Mouse (Mus musculus) small intestine, adult 2 months (tissue): ENCODE results near the gene Idi2. TPM values are rescaled to one million over a fixed set of nuclear protein-coding genes. Genes with fewer than 3 reads are reported as not detected.
"Not testable (repeated sequence)": the region's sequence is repeated elsewhere in the genome, so short reads cannot be mapped to it uniquely, and the experiment has no call there.

Experiments
- H3K27ac ChIP-seq: fragments of 200-500 bp; 2 replicates; pipeline ENCODE4 v1.5.1; 2012; ENCODE audit warnings: low read depth, low read length, control low read depth, inconsistent platforms; ENCODE audit not compliant: insufficient read depth
- H3K27me3 ChIP-seq: fragments of 200-500 bp; 2 replicates; pipeline ENCODE4 v1.6.1; 2012; ENCODE audit warnings: mild to moderate bottlenecking, moderate library complexity, low read length, inconsistent platforms; ENCODE audit not compliant: control insufficient read depth, insufficient read depth
- H3K36me3 ChIP-seq: fragments of 200-500 bp; 2 replicates; pipeline ENCODE4 v1.6.1; 2012; ENCODE audit warnings: mild to moderate bottlenecking, low read length, control low read depth, inconsistent platforms; ENCODE audit not compliant: control insufficient read depth, insufficient read depth
- H3K4me1 ChIP-seq: fragments of 200-500 bp; 2 replicates; pipeline ENCODE4 v1.6.1; 2012; ENCODE audit warnings: low read length, inconsistent platforms, mixed read lengths; ENCODE audit not compliant: control insufficient read depth, insufficient read depth, insufficient read length
- H3K4me3 ChIP-seq: fragments of 200-500 bp; 2 replicates; pipeline ENCODE4 v1.5.1; 2012; ENCODE audit warnings: low read depth, mild to moderate bottlenecking, control low read depth, inconsistent platforms, low read length, moderate library complexity
- CTCF ChIP-seq: fragments of 200-500 bp; IDR thresholded peaks from 2 replicates; pipeline ENCODE4 v1.5.1; 2012; ENCODE audit warnings: low read depth, mild to moderate bottlenecking, control low read depth, inconsistent platforms, low read length, moderate library complexity, mixed read lengths; ENCODE audit not compliant: insufficient replicate concordance, insufficient read length; ENCODE audit errors: extremely low read depth
- POLR2A ChIP-seq: fragments of 200-500 bp; IDR thresholded peaks from 2 replicates; pipeline ENCODE4 v1.6.1; 2012; ENCODE audit warnings: low read depth, mild to moderate bottlenecking, control low read depth, inconsistent platforms, low read length, moderate library complexity
- WGBS: fragments of 180-500 bp; shearing (Covaris S2); methylation state at CpG from one replicate; pipeline ENCODE4 v1.1.7; 2018; 5-methylcytosine and 5-hydroxymethylcytosine counted together
- polyA plus RNA-seq: library from polyadenylated mRNA; depleted of rRNA; stranded (reverse); fragments of >200 nt; gene quantifications from 2 replicates; pipeline ENCODE4 v1.2.3, GENCODE M21; 2012; rRNA removed

The Idi2 gene
- polyA plus RNA-seq: not detected in 2 replicates

DNA sequence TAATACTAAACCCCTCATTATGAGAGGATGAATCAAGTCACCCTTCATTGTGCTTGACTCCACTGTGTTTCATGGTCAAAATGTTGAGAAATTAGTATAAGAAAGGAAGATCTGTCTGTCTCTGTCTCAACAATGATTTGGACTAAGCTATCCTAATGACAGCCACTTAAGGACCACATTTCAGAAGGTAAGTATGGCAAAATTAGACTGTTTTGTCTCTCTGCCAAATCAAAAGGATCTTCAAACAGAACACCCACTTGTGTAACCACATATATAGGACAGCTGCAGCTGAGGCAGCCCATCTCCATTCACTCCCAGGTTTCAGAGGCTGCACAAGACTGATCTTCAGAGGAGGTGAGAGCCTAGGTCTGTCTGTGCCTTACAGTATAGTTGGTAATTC is at the start of gene Idi2:
Gene Idi2, plus strand, starts transcription at position 301 of the 400 bp plus-strand sequence.
- H3K27me3 ChIP-seq, H3K4me3 ChIP-seq, H3K27ac ChIP-seq, H3K36me3 ChIP-seq, H3K4me1 ChIP-seq: not testable (repeated sequence)

- not testable (repeated sequence) for H3K4me1 ChIP-seq, H3K36me3 ChIP-seq, H3K27me3 ChIP-seq, H3K27ac ChIP-seq, H3K4me3 ChIP-seq
- 50% methylated on average over 2 of the region's 2 CpGs for WGBS
These were observed 46.7 kb upstream of the Idi2 start for GRCm38 (mm10) chr13:8905986-8906385.

DNA sequence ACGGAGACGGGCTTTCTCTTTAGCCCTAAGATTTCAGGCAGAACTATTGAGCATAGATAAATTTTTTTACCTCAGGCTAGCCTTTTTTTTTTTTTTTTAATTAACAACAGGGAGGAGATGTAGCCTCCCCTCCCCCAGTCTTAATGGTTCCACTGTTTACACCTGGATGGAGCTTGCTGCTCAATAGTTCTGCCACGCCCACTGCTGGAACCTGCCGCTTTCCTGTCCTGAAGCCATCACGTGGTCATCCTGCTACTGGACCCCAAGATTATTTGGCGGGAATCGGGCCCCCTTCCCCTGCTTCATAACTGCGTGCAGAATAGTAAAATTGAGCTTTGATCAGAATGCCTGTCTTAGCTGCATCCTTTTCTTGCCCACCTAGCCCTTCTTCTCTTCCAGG is 38.8 kb upstream of the Idi2 start:
- H3K27ac ChIP-seq, H3K4me1 ChIP-seq, H3K27me3 ChIP-seq, H3K36me3 ChIP-seq, H3K4me3 ChIP-seq: not testable (repeated sequence)
- WGBS: 87% methylated on average over 8 of the region's 8 CpGs

- no peaks in the 10 kb centered on the region for H3K36me3 ChIP-seq
- H3K4me1 ChIP-seq: no peaks in the 10 kb centered on the region
- no peaks in the 10 kb centered on the region for H3K27me3 ChIP-seq
- no peak for TF ChIP-seq POLR2A
- no peak for TF ChIP-seq CTCF
- H3K4me3 ChIP-seq: no peak overlapping the region
- WGBS: 51% methylated on average over 2 of the region's 2 CpGs
- no peak overlapping the region for H3K27ac ChIP-seq
These were observed 19.2 kb upstream of the Idi2 start for GRCm38 (mm10) chr13:8933499-8933898.

- 61% methylated on average over 6 of the region's 6 CpGs for WGBS
- not testable (repeated sequence) for H3K27ac ChIP-seq, H3K36me3 ChIP-seq, H3K4me3 ChIP-seq, H3K27me3 ChIP-seq, H3K4me1 ChIP-seq
These were observed 15.0 kb upstream of the Idi2 start for GRCm38 (mm10) chr13:8937611-8938140.

GRCm38 (mm10) chr13:8941110-8941509 is 11.6 kb upstream of the Idi2 start:
- 89% methylated on average over 4 of the region's 4 CpGs for WGBS
- not testable (repeated sequence) for H3K4me1 ChIP-seq, H3K27me3 ChIP-seq, H3K27ac ChIP-seq, H3K36me3 ChIP-seq, H3K4me3 ChIP-seq

DNA sequence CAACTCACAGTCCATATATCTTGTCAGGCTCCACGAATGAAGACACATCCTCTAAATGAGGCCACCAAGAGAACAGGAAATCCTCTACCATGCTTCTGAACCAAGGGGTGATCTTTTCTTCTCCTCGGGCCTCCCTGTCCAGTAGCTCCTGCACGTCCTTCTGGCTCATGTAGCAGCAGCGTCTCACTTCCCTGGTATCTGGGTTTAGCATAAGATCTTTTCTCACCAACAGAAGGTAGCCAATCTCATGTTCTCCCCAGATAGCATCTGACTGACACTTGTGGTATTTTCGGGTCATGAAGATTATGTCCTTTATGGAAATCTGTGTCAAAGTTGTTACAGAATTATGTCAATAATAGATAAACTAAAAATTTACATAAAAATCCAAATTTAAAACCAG is 11.0 kb upstream of the Idi2 start:
- not testable (repeated sequence) for H3K27me3 ChIP-seq, H3K4me3 ChIP-seq, H3K36me3 ChIP-seq, H3K27ac ChIP-seq, H3K4me1 ChIP-seq
- 50% methylated on average over 1 of the region's 5 CpGs for WGBS

DNA sequence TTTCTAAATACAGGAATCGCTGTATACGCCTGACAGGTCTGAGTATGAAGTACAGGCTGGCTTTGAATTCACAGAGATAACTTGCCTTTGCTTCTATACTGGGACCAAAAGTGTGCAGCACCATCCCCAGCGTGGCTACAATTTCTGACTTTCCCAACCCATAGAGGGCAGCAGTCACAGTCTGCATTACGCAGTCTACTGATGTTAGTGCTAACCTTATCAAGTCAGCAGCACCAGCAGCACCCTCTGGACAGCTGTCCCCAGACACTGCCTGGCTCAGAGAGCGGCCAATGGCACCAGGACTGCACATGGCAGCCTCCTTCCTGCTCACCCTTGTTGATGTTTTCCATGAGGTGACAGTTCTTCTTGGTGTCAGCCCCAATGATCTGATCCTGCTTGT is 8.8 kb upstream of the Idi2 start:
- not testable (repeated sequence) for H3K27me3 ChIP-seq, H3K4me1 ChIP-seq, H3K4me3 ChIP-seq, H3K27ac ChIP-seq, H3K36me3 ChIP-seq
- no CpG with 5 or more reads among the region's 5 CpGs for WGBS

DNA sequence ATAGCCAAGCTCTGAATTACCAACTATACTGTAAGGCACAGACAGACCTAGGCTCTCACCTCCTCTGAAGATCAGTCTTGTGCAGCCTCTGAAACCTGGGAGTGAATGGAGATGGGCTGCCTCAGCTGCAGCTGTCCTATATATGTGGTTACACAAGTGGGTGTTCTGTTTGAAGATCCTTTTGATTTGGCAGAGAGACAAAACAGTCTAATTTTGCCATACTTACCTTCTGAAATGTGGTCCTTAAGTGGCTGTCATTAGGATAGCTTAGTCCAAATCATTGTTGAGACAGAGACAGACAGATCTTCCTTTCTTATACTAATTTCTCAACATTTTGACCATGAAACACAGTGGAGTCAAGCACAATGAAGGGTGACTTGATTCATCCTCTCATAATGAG is 4.5 kb upstream of the Idi2 start, which contains the start of gene Gm9745:
Gene Gm9745, minus strand, starts transcription at position 101 of the 400 bp plus-strand sequence.
- not testable (repeated sequence) for H3K27ac ChIP-seq, H3K36me3 ChIP-seq, H3K4me3 ChIP-seq, H3K27me3 ChIP-seq, H3K4me1 ChIP-seq

DNA sequence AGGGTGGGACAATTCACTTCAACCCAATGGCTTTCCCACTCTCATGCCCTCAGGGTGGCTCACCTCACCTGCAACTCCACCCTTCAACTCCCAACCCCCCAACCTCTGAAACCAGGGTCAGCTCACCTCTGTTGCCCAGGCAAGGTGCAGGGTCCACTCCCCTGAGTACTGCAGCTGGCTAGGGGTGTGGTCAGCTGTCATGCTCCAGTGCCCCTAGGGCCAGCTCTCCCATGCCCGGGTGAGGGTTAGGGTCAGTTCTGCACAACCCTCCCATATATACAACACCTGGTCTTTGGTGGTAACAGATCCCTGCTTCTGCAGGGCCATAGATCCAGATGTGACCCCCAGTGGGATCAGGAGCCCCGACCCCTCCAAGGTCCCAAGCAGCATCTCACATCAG is 2.5 kb downstream of the Idi2 start:
- H3K27ac ChIP-seq, H3K27me3 ChIP-seq, H3K4me3 ChIP-seq, H3K36me3 ChIP-seq, H3K4me1 ChIP-seq: not testable (repeated sequence)
- WGBS: 76% methylated on average over 2 of the region's 2 CpGs

- not testable (repeated sequence) for H3K27me3 ChIP-seq, H3K36me3 ChIP-seq, H3K4me1 ChIP-seq, H3K4me3 ChIP-seq, H3K27ac ChIP-seq
- WGBS: no CpG with 5 or more reads among the region's 5 CpGs
These were observed 4.2 kb downstream of the Idi2 start for GRCm38 (mm10) chr13:8956873-8957272.

- H3K4me1 ChIP-seq, H3K27ac ChIP-seq, H3K4me3 ChIP-seq, H3K27me3 ChIP-seq, H3K36me3 ChIP-seq: not testable (repeated sequence)
- 27% methylated on average over 1 of the region's 5 CpGs for WGBS
These were observed 6.4 kb downstream of the Idi2 start for GRCm38 (mm10) chr13:8959058-8959457.
